Mouse (Mus musculus) MEL (cell line): ENCODE measurements around the gene Safb2. TPM values are rescaled to one million over a fixed set of nuclear protein-coding genes. Genes with fewer than 3 reads are reported as not detected.

Experiments
- DNase-seq: peaks from one replicate; pipeline ENCODE4 v3.0.0; 2011; ENCODE audit warnings: low read depth, low spot score
- H3K27ac ChIP-seq: 2 replicates; pipeline ENCODE4 v1.5.1; 2012; ENCODE audit warnings: low read depth, mild to moderate bottlenecking, control low read depth, low read length, moderate library complexity; ENCODE audit not compliant: control insufficient read depth
- H3K27me3 ChIP-seq, 2 experiments: fragments of 150-350 bp in 1 of 2; sonication (generic) in 1 of 2; 2 replicates each; pipeline ENCODE4 v1.6.1; 2012; ENCODE audit warnings: low read length in 2 of 2, mild to moderate bottlenecking in 2 of 2, improper control_type of control experiment in 1 of 2, moderate library complexity in 1 of 2; ENCODE audit not compliant: insufficient read depth in 2 of 2, control insufficient read depth in 1 of 2
- H3K36me3 ChIP-seq, 2 experiments: 2 replicates each; pipeline ENCODE4 v1.6.1; 2012 to 2014; ENCODE audit warnings: low read length in 2 of 2, improper control_type of control experiment in 1 of 2, inconsistent platforms in 1 of 2, mild to moderate bottlenecking in 1 of 2; ENCODE audit not compliant: insufficient read depth in 2 of 2, control insufficient read depth in 1 of 2
- H3K4me1 ChIP-seq, 2 experiments: fragments of 150-350 bp in 1 of 2; sonication (generic) in 1 of 2; 2 replicates each; pipeline ENCODE4 v1.6.1; 2012; ENCODE audit warnings: low read length in 2 of 2, improper control_type of control experiment in 1 of 2, mild to moderate bottlenecking in 1 of 2; ENCODE audit not compliant: insufficient read depth in 2 of 2, control insufficient read depth in 1 of 2
- H3K4me3 ChIP-seq, 2 experiments: fragments of 150-350 bp in 1 of 2; sonication (generic) in 1 of 2; 2 replicates each; pipeline ENCODE4 v1.5.1; 2012; ENCODE audit warnings: low read depth in 2 of 2, low read length in 2 of 2, mild to moderate bottlenecking in 2 of 2, moderate library complexity in 2 of 2, control low read depth in 1 of 2, improper control_type of control experiment in 1 of 2; ENCODE audit not compliant: control insufficient read depth in 1 of 2, insufficient read depth in 1 of 2
- H3K79me2 ChIP-seq: 2 replicates; pipeline ENCODE4 v1.6.1; 2012; ENCODE audit warnings: mild to moderate bottlenecking, low read length, moderate library complexity; ENCODE audit not compliant: control insufficient read depth, poor library complexity, insufficient read depth
- H3K9ac ChIP-seq: 2 replicates; pipeline ENCODE4 v1.6.1; 2012; ENCODE audit warnings: low read depth, mild to moderate bottlenecking, control low read depth, low read length, moderate library complexity; ENCODE audit not compliant: control insufficient read depth, poor library complexity, severe bottlenecking
- H3K9me3 ChIP-seq: fragments of 150-350 bp; sonication (generic); replicated peaks from 2 replicates; pipeline ENCODE4 v1.6.1; 2012; ENCODE audit warnings: mild to moderate bottlenecking, low read length, improper control_type of control experiment, moderate library complexity; ENCODE audit not compliant: insufficient read depth
- BHLHE40 ChIP-seq: IDR thresholded peaks from 2 replicates; pipeline ENCODE4 v1.6.1; 2012; ENCODE audit warnings: low read depth, mild to moderate bottlenecking, inconsistent platforms, low read length, improper control_type of control experiment, borderline replicate concordance
- CHD1 ChIP-seq: IDR thresholded peaks from 2 replicates; pipeline ENCODE4 v1.6.1; 2012; ENCODE audit warnings: low read depth, mild to moderate bottlenecking, inconsistent platforms, low read length, improper control_type of control experiment
- CHD2 ChIP-seq: IDR thresholded peaks from 2 replicates; pipeline ENCODE4 v1.6.1; 2011; ENCODE audit warnings: low read length, improper control_type of control experiment
- CTCF ChIP-seq, 3 experiments: IDR thresholded peaks in 2 of 3; conservative IDR thresholded peaks in 1 of 3; 2 replicates each; pipeline ENCODE4 v1.5.1; 2011 to 2012; ENCODE audit warnings: low read length in 3 of 3, low read depth in 2 of 3, mild to moderate bottlenecking in 2 of 3, improper control_type of control experiment in 1 of 3, inconsistent platforms in 1 of 3, mixed read lengths in 1 of 3, moderate library complexity in 1 of 3; ENCODE audit not compliant: control insufficient read depth in 1 of 3, insufficient read depth in 1 of 3, poor library complexity in 1 of 3, severe bottlenecking in 1 of 3
- E2F4 ChIP-seq: IDR thresholded peaks from 2 replicates; pipeline ENCODE4 v1.6.1; 2011; ENCODE audit warnings: low read depth, low read length, improper control_type of control experiment, borderline replicate concordance
- ETS1 ChIP-seq: IDR thresholded peaks from 2 replicates; pipeline ENCODE4 v1.6.1; 2012; ENCODE audit warnings: low read depth, mild to moderate bottlenecking, inconsistent platforms, low read length, improper control_type of control experiment, moderate library complexity
- GABPA ChIP-seq: IDR thresholded peaks from 2 replicates; pipeline ENCODE4 v1.6.1; 2012; ENCODE audit warnings: low read depth, mild to moderate bottlenecking, inconsistent platforms, low read length, improper control_type of control experiment, moderate library complexity
- KAT2A ChIP-seq: conservative IDR thresholded peaks from 2 replicates; pipeline ENCODE4 v1.6.1; 2012; ENCODE audit warnings: low read depth, low read length, improper control_type of control experiment, inconsistent platforms
- MAFK ChIP-seq: IDR thresholded peaks from 2 replicates; pipeline ENCODE4 v1.6.1; 2011; ENCODE audit warnings: low read depth, mild to moderate bottlenecking, low read length, improper control_type of control experiment, borderline replicate concordance
- MYB ChIP-seq: IDR thresholded peaks from 2 replicates; pipeline ENCODE4 v1.6.1; 2011; ENCODE audit warnings: mild to moderate bottlenecking, low read depth, low read length, improper control_type of control experiment
- MYC ChIP-seq: IDR thresholded peaks from 2 replicates; pipeline ENCODE4 v1.6.1; 2011; ENCODE audit warnings: low read depth, mild to moderate bottlenecking, low read length, improper control_type of control experiment, moderate library complexity
- NELFE ChIP-seq: IDR thresholded peaks from 2 replicates; pipeline ENCODE4 v1.6.1; 2011; ENCODE audit warnings: low read depth, low read length, improper control_type of control experiment
- POLR2A ChIP-seq, 2 experiments: IDR thresholded peaks; 2 replicates each; pipeline ENCODE4 v1.6.1; 2011 to 2012; ENCODE audit warnings: low read length in 2 of 2, mild to moderate bottlenecking in 2 of 2, control low read depth in 1 of 2, improper control_type of control experiment in 1 of 2, low read depth in 1 of 2, moderate library complexity in 1 of 2; ENCODE audit not compliant: control insufficient read depth in 1 of 2, insufficient read depth in 1 of 2, poor library complexity in 1 of 2
- POLR2AphosphoS2 ChIP-seq: IDR thresholded peaks from 2 replicates; pipeline ENCODE4 v1.6.1; 2011; ENCODE audit warnings: low read length, improper control_type of control experiment
- SIN3A ChIP-seq: IDR thresholded peaks from 2 replicates; pipeline ENCODE4 v1.6.1; 2012; ENCODE audit warnings: low read length, improper control_type of control experiment, inconsistent platforms
- SMC3 ChIP-seq: IDR thresholded peaks from 2 replicates; pipeline ENCODE4 v1.6.1; 2011; ENCODE audit warnings: low read depth, low read length, improper control_type of control experiment
- TAL1 ChIP-seq: IDR thresholded peaks from 2 replicates; pipeline ENCODE4 v1.6.1; 2012; ENCODE audit warnings: mild to moderate bottlenecking, inconsistent platforms, low read length, moderate library complexity, mixed read lengths
- TBP ChIP-seq: IDR thresholded peaks from 2 replicates; pipeline ENCODE4 v1.8.0; 2011; ENCODE audit warnings: low read depth, low read length, improper control_type of control experiment
- UBTF ChIP-seq: IDR thresholded peaks from 2 replicates; pipeline ENCODE4 v1.6.1; 2012; ENCODE audit warnings: low read depth, mild to moderate bottlenecking, inconsistent platforms, low read length, improper control_type of control experiment, moderate library complexity, borderline replicate concordance; ENCODE audit not compliant: insufficient read depth
- ZC3H11A ChIP-seq: IDR thresholded peaks from 2 replicates; pipeline ENCODE4 v1.6.1; 2012; ENCODE audit warnings: low read depth, mild to moderate bottlenecking, inconsistent platforms, low read length, improper control_type of control experiment
- ZMIZ1 ChIP-seq: IDR thresholded peaks from 2 replicates; pipeline ENCODE4 v1.6.1; 2012; ENCODE audit warnings: low read depth, mild to moderate bottlenecking, inconsistent platforms, low read length, improper control_type of control experiment, moderate library complexity
- ZNF384 ChIP-seq: IDR thresholded peaks from 2 replicates; pipeline ENCODE4 v1.6.1; 2012; ENCODE audit warnings: low read depth, mild to moderate bottlenecking, inconsistent platforms, low read length, improper control_type of control experiment
- polyA plus RNA-seq, 2 experiments: library from polyadenylated mRNA; stranded (reverse) in 1 of 2; unstranded in 1 of 2; fragments of >175 nt in 1 of 2; fragments of >200 nt in 1 of 2; gene quantifications; 2 replicates each; pipeline versions ENCODE4 v1.2.1 to v1.2.4; 2012; ENCODE audit warnings: low replicate concordance in 2 of 2, low read depth in 1 of 2; ENCODE audit not compliant: insufficient read length in 2 of 2, insufficient read depth in 1 of 2, missing spikeins in 1 of 2
- total RNA-seq: library from RNA; depleted of rRNA; stranded (reverse); fragments of 300-350 nt; gene quantifications from 2 replicates; pipeline ENCODE4 v1.2.3, GENCODE M21; 2012

The Safb2 gene
- total and polyA plus RNA-seq, 3 experiments = 61.6 to 741 (median 217) TPM

- H3K9ac ChIP-seq = no peak overlapping the region
- DNase-seq = no peak
- peaks cover 36% of the 10 kb centered on the region for H3K79me2 ChIP-seq
- TF ChIP-seq SMC3 (no peak), E2F4 (no peak), POLR2A (IDR thresholded peaks at IDR 0.05; ENCODE audit: control insufficient read depth in 1 of 2, insufficient read depth in 1 of 2, low read depth in 1 of 2, low read length in 2 of 2, poor library complexity in 1 of 2) (no peak), NELFE (no peak), CHD2 (no peak), GABPA (no peak), SIN3A (no peak), CTCF (IDR thresholded peaks at IDR 0.05 in 2 of 3, conservative IDR thresholded peaks at IDR 0.05 in 1 of 3; ENCODE audit: control insufficient read depth in 1 of 3, insufficient read depth in 1 of 3, low read depth in 2 of 3, low read length in 3 of 3, poor library complexity in 1 of 3, severe bottlenecking in 1 of 3) (no peak), ETS1 (no peak), TBP (no peak), UBTF (no peak), BHLHE40 (no peak), KAT2A (no peak), ZMIZ1 (no peak), MYC (no peak), POLR2AphosphoS2 (no peak), CHD1 (no peak), MAFK (no peak)
- H3K4me3 ChIP-seq = no peak overlapping the region
- H3K36me3 ChIP-seq = peaks cover 0 to 29% of the 10 kb centered on the region in 2 experiments; a peak in 2 of 4 replicates
- no peaks in the 10 kb centered on the region for H3K9me3 ChIP-seq
- no peaks in the 10 kb centered on the region for H3K4me1 ChIP-seq
- no peaks in the 10 kb centered on the region for H3K27me3 ChIP-seq
- no peak overlapping the region for H3K27ac ChIP-seq
Observed at GRCm38 (mm10) chr17:56592553-56592952, 8.2 kb upstream of the Safb2 start.

GRCm38 (mm10) chr17:56588921-56589320, 4.5 kb upstream of the Safb2 start:
- no peak for TF ChIP-seq NELFE
- no peak for TF ChIP-seq MYC
- no peak for TF ChIP-seq POLR2A (IDR thresholded peaks at IDR 0.05; ENCODE audit: control insufficient read depth in 1 of 2, insufficient read depth in 1 of 2, low read depth in 1 of 2, low read length in 2 of 2, poor library complexity in 1 of 2)
- no peak for TF ChIP-seq MYB
- TF ChIP-seq ZNF384 = no peak
- no peak for TF ChIP-seq E2F4
- TF ChIP-seq KAT2A = no peak
- TF ChIP-seq ZC3H11A = no peak
- no peak for TF ChIP-seq TAL1
- H3K4me1 ChIP-seq = peaks cover 6 to 12% of the 10 kb centered on the region in 2 experiments; a peak in 2 of 4 replicates
- peaks cover 66% of the 10 kb centered on the region for H3K79me2 ChIP-seq
- no peak overlapping the region for H3K27ac ChIP-seq
- no peak for DNase-seq
- H3K27me3 ChIP-seq = no peaks in the 10 kb centered on the region
- peaks cover 11 to 21% of the 10 kb centered on the region in 2 experiments for H3K36me3 ChIP-seq
- H3K4me3 ChIP-seq = no peak overlapping the region
- H3K9me3 ChIP-seq = no peaks in the 10 kb centered on the region
- H3K9ac ChIP-seq = no peak overlapping the region
